Mouse (Mus musculus): Measurements from ENCODE around the gene Cradd.

GRCm38 (mm10) chr10:95234661-95235060 is 89.3 kb downstream of the Cradd start:
- TF ChIP-seq CTCF (conservative IDR thresholded peaks at IDR 0.05; ENCODE audit: low read length) (no peak), NANOG (IDR thresholded peaks at IDR 0.05; ENCODE audit: borderline replicate concordance, low read length) (no peak), POU5F1 (IDR thresholded peaks at IDR 0.05; ENCODE audit: borderline replicate concordance, low read length) (no peak)

Data from E14TG2a.4 (cell line).